Mouse (Mus musculus): ENCODE results near the gene Lrrc4c.

GRCm38 (mm10) chr2:97037024-97037814 is 719.2 kb downstream of the Lrrc4c start:
- TF ChIP-seq FLI1 (IDR thresholded peaks at IDR 0.05; ENCODE audit: low read length) (no peak), GATA1 (IDR thresholded peaks at IDR 0.05; ENCODE audit: borderline replicate concordance, low read length) (no peak)
